Mouse (Mus musculus) limb, embryonic 12.5 days (tissue): Measurements from ENCODE around the gene Vrk2. TPM values are rescaled to one million over a fixed set of nuclear protein-coding genes. Genes with fewer than 3 reads are reported as not detected.

Source experiments
- ATAC-seq: fragments of 200-750 bp; cut with Nextera tagmentation; 2 replicates; pipeline ENCODE4 v1.8.0; 2017; ENCODE audit warnings: low read depth, moderate TSS enrichment; ENCODE audit not compliant: insufficient number of reproducible peaks, insufficient read depth, low FRiP score, low TSS enrichment
- H3K27ac ChIP-seq: fragments of 300-500 bp; sonication (generic); 2 replicates; pipeline ENCODE4 v1.5.1; 2016; ENCODE audit warnings: mild to moderate bottlenecking, moderate library complexity
- H3K27me3 ChIP-seq: fragments of 300-500 bp; sonication (generic); 2 replicates; pipeline ENCODE4 v1.6.1; 2016; ENCODE audit warnings: mild to moderate bottlenecking, moderate library complexity
- H3K36me3 ChIP-seq: fragments of 300-500 bp; sonication (generic); 2 replicates; pipeline ENCODE4 v1.6.1; 2016; ENCODE audit warnings: mild to moderate bottlenecking, moderate library complexity
- H3K4me1 ChIP-seq: fragments of 300-500 bp; sonication (generic); replicated peaks from 2 replicates; pipeline ENCODE4 v1.6.1; 2016
- H3K4me2 ChIP-seq: fragments of 300-500 bp; sonication (generic); 2 replicates; pipeline ENCODE4 v1.6.1; 2016; ENCODE audit warnings: mild to moderate bottlenecking, moderate library complexity
- H3K4me3 ChIP-seq: fragments of 300-500 bp; sonication (generic); replicated peaks from 2 replicates; pipeline ENCODE4 v1.5.1; 2016; ENCODE audit warnings: mild to moderate bottlenecking
- H3K9ac ChIP-seq: fragments of 300-500 bp; sonication (generic); replicated peaks from 2 replicates; pipeline ENCODE4 v1.6.1; 2016; ENCODE audit warnings: mild to moderate bottlenecking, moderate library complexity
- H3K9me3 ChIP-seq: fragments of 300-500 bp; sonication (generic); 2 replicates; pipeline ENCODE4 v1.6.1; 2016; ENCODE audit warnings: mild to moderate bottlenecking, moderate library complexity
- WGBS: fragments of 180-500 bp; shearing (Covaris S2); methylation state at CpG from one replicate; pipeline ENCODE4 v1.1.7; 2016; 5-methylcytosine and 5-hydroxymethylcytosine counted together
- polyA plus RNA-seq: library from polyadenylated mRNA; unstranded; fragments of >200 nt; fragmentation: Nextera tagmentation; extraction: Ambion mirVana; gene quantifications from 2 replicates; pipeline ENCODE4 v1.2.1, GENCODE M21; 2016

Vrk2 gene
- polyA plus RNA-seq, 1 experiment from 2014 or later, result 21.3 TPM

DNA sequence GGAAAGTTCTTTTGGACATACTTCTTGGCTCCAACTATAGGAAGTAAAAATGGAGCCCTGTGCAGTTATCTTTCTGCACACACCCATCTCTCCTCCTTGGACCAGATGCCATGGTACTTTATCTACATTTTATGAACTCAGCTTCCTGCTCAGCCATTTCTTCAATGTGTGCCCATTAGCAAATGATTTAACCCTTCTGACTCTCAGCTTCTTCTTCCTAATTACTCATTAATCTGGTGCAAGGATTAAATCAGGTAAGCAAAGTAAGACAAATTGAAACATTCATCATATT is 60.0 kb downstream of the Vrk2 start:
- Histone ChIP-seq H3K9ac (no peak overlapping the region), H3K9me3 (no peaks in the 10 kb centered on the region), H3K4me3 (no peak overlapping the region), H3K27ac (no peak overlapping the region), H3K4me2 (no peak overlapping the region), H3K4me1 (no peaks in the 10 kb centered on the region), H3K36me3 (no peaks in the 10 kb centered on the region), H3K27me3 (no peaks in the 10 kb centered on the region)
- ATAC-seq, result no peak

GRCm38 (mm10) chr11:26532994-26533827 is 60.6 kb downstream of the Vrk2 start:
- no peaks in the 10 kb centered on the region for H3K4me1 ChIP-seq
- 89% methylated on average over 5 of the region's 5 CpGs for WGBS
- H3K4me2 ChIP-seq, result no peak overlapping the region
- no peak overlapping the region for H3K9ac ChIP-seq
- no peak overlapping the region for H3K27ac ChIP-seq
- no peaks in the 10 kb centered on the region for H3K36me3 ChIP-seq
- no peaks in the 10 kb centered on the region for H3K9me3 ChIP-seq
- H3K4me3 ChIP-seq, result no peak overlapping the region
- no peak for ATAC-seq
- H3K27me3 ChIP-seq, result no peaks in the 10 kb centered on the region

DNA sequence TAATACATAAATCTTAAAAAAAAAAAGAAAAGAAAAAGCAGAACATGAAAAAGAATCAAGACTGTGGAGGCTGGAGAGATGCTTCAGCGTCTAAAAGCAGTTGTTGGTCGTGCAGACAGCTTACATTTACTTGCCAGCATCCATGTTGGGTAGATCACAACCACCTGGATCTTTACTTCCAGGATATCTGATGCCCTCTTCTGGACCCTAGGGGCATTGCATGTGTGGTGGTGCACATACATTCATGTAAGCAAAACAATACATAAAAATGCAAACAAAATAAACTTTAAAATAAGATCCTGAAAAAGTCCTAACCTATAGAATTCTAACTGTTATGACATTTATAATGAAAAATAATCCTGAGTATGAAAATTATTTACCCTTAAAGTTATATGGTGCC is 66.9 kb downstream of the Vrk2 start:
- no peaks in the 10 kb centered on the region for H3K9me3 ChIP-seq
- H3K27ac ChIP-seq, result no peak overlapping the region
- WGBS, result 89% methylated on average over 2 of the region's 2 CpGs
- no peak overlapping the region for H3K4me3 ChIP-seq
- no peaks in the 10 kb centered on the region for H3K27me3 ChIP-seq
- no peak overlapping the region for H3K4me2 ChIP-seq
- H3K4me1 ChIP-seq, result no peaks in the 10 kb centered on the region
- no peaks in the 10 kb centered on the region for H3K36me3 ChIP-seq
- ATAC-seq, result no peak
- no peak overlapping the region for H3K9ac ChIP-seq

GRCm38 (mm10) chr11:26518991-26519390 is 74.8 kb downstream of the Vrk2 start:
- Histone ChIP-seq H3K4me2 (no peak overlapping the region), H3K9me3 (no peaks in the 10 kb centered on the region), H3K36me3 (no peaks in the 10 kb centered on the region), H3K4me1 (no peaks in the 10 kb centered on the region), H3K27me3 (no peaks in the 10 kb centered on the region), H3K27ac (no peak overlapping the region), H3K4me3 (no peak overlapping the region), H3K9ac (no peak overlapping the region)
- no peak for ATAC-seq
- 88% methylated on average over 3 of the region's 3 CpGs for WGBS

DNA sequence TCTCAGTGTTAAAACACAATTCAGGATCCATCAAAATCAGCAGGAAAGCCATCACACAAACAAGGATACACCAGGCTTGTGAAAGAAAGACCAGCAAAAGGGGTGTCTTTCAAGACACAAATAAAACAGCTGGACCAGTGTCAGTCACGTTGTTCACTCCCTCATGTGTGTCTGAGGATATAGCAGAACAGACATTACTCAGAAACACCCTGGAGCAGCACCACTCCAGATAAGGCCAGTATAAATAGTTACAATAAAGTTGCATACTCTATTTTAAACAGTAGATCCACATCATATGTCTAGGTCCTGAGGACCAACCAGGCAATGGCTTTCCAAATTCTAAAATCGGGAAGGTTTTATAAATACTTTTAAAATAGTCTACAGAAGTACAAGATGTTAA is 77.7 kb downstream of the Vrk2 start:
- ATAC-seq, result no peak
- no peaks in the 10 kb centered on the region for H3K36me3 ChIP-seq
- H3K4me2 ChIP-seq, result no peak overlapping the region
- no peaks in the 10 kb centered on the region for H3K9me3 ChIP-seq
- H3K4me1 ChIP-seq, result 0 out of 2 replicates have a peak, but pooled peaks cover 4% of the 10 kb centered on the region
- H3K27ac ChIP-seq, result no peak overlapping the region
- H3K27me3 ChIP-seq, result no peaks in the 10 kb centered on the region
- no peak overlapping the region for H3K9ac ChIP-seq
- 86% methylated on average over 2 of the region's 2 CpGs for WGBS
- H3K4me3 ChIP-seq, result no peak overlapping the region

- Histone ChIP-seq H3K9ac (no peak overlapping the region), H3K4me1 (0 out of 2 replicates have a peak, but pooled peaks cover 4% of the 10 kb centered on the region), H3K9me3 (no peaks in the 10 kb centered on the region; the same call in 1 of the 2 replicates), H3K4me2 (no peak overlapping the region), H3K36me3 (no peaks in the 10 kb centered on the region), H3K27me3 (no peaks in the 10 kb centered on the region), H3K4me3 (no peak overlapping the region), H3K27ac (no peak overlapping the region)
- ATAC-seq, result no peak
Observed at GRCm38 (mm10) chr11:26513683-26514082, 80.1 kb downstream of the Vrk2 start.

DNA sequence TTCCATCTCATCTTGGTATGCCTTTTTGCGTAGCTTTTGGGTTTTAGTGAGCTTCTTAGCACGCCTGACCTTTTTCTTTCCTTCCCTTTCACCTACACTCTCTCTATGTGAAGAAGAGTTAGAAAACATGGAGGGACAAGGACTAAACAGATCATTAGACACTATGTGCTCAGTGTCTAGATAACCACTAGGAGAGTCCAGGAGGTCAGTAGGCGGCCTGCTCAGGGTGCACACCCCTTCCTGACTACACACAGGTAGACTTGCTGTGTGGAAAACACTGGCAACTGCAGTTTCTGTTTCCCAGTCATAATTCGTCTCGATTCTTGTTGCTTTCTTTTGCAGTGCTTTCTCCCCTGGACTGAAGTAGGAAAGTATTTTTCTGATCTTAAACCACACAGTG is 97.8 kb downstream of the Vrk2 start:
- H3K9ac ChIP-seq, result no peak overlapping the region
- no peaks in the 10 kb centered on the region for H3K4me1 ChIP-seq
- WGBS, result 88% methylated on average over 5 of the region's 5 CpGs
- H3K27ac ChIP-seq, result no peak overlapping the region
- ATAC-seq, result no peak
- no peak overlapping the region for H3K4me2 ChIP-seq
- H3K36me3 ChIP-seq, result no peaks in the 10 kb centered on the region
- no peak overlapping the region for H3K4me3 ChIP-seq
- no peaks in the 10 kb centered on the region for H3K27me3 ChIP-seq
- no peaks in the 10 kb centered on the region for H3K9me3 ChIP-seq

DNA sequence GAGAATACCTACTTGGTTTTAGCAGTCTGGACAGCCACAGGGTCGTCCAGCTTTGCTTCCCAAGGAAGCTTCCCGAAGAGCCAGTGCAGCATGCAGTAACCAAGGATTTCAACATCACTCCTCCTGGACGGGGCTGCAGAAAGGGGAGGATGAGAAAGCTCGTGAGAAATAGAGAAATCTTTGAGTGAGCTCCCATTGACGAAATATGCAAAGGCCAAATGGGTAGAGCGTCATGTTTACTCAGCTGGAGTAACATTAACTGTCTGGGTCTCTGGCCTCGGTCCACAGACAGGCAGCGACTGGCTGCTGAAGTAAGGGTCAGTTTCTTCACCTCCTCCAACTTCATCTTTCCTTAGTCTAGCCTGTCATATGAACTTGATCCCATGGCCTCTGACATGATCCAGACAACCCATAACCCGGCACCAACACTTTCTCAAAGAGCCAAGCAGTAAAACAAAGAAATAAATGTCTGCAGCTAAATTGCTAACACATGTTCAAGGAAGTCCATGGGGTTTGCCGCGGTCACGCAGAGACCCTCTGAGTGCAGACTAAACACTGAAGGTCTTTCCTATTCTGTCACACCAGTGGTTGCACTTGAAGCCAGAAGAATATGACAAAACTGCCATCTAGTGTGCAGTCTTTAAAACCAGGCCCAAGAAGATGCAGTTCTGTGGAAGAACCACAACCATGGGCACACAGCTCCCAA is 103.9 kb downstream of the Vrk2 start:
- ATAC-seq, result peak; percentile 94
- H3K4me3 ChIP-seq, result no peak overlapping the region
- no peak overlapping the region; the same call in 1 of the 2 replicates for H3K9ac ChIP-seq
- peak overlapping the region; percentile 88 for H3K27ac ChIP-seq
- WGBS, result 14% methylated on average over 12 of the region's 12 CpGs
- peaks cover 3% of the 10 kb centered on the region; the same call in 1 of the 2 replicates for H3K27me3 ChIP-seq
- no peaks in the 10 kb centered on the region for H3K9me3 ChIP-seq
- no peaks in the 10 kb centered on the region for H3K36me3 ChIP-seq
- peaks cover 22% of the 10 kb centered on the region for H3K4me1 ChIP-seq
- H3K4me2 ChIP-seq, result peak overlapping the region; percentile 42

GRCm38 (mm10) chr11:26481691-26482242 is 112.0 kb downstream of the Vrk2 start:
- ATAC-seq, result no peak
- Histone ChIP-seq H3K27ac (0 out of 2 replicates have a peak overlapping the region, but pooled peaks have one; percentile 41), H3K27me3 (peaks cover 3% of the 10 kb centered on the region; the same call in 1 of the 2 replicates), H3K36me3 (no peaks in the 10 kb centered on the region), H3K9ac (no peak overlapping the region), H3K9me3 (no peaks in the 10 kb centered on the region), H3K4me2 (no peak overlapping the region), H3K4me1 (peaks cover 11% of the 10 kb centered on the region), H3K4me3 (no peak overlapping the region)
- 12% methylated on average over 3 of the region's 3 CpGs for WGBS

- Histone ChIP-seq H3K9ac (no peak overlapping the region), H3K4me1 (peaks cover 9% of the 10 kb centered on the region), H3K4me2 (no peak overlapping the region), H3K27ac (no peak overlapping the region), H3K27me3 (no peaks in the 10 kb centered on the region), H3K9me3 (no peaks in the 10 kb centered on the region), H3K36me3 (peaks cover 27% of the 10 kb centered on the region), H3K4me3 (no peak overlapping the region)
- WGBS, result 90% methylated on average over 6 of the region's 6 CpGs
- no peak for ATAC-seq
Observed at GRCm38 (mm10) chr11:26477037-26477739, 116.6 kb downstream of the Vrk2 start.

DNA sequence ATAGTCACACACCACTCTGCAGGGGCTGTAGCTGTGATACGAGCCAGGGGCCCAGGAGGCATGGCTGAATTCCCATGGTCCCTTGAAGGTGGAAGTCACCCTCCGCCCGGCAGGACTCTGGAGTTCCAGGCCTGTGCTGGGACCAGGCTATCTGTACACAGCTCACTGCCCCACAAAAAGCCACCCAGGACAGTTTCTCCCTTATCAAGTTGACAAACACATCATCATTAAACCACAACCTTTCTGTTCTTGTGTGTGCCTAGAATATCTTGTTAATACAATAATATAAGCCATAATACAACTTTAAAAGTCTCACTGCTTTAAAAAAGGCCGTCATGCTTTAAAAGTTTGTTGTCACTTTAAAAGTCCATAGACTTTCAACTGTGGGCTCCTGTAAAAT is 139.7 kb downstream of the Vrk2 start:
- ATAC-seq, result no peak
- H3K9me3 ChIP-seq, result 0 out of 2 replicates have a peak, but pooled peaks cover 2% of the 10 kb centered on the region
- no peak overlapping the region for H3K27ac ChIP-seq
- H3K4me1 ChIP-seq, result no peaks in the 10 kb centered on the region
- H3K9ac ChIP-seq, result no peak overlapping the region
- H3K4me2 ChIP-seq, result no peak overlapping the region
- WGBS, result 86% methylated on average over 4 of the region's 4 CpGs
- H3K27me3 ChIP-seq, result no peaks in the 10 kb centered on the region
- H3K36me3 ChIP-seq, result no peaks in the 10 kb centered on the region
- H3K4me3 ChIP-seq, result no peak overlapping the region
